Mouse (Mus musculus) spleen, embryonic (tissue): Measurements from ENCODE around the gene Rimkla.

Source experiments
- CTCF ChIA-PET: fragments of 350-600 bp; sonication (Branson Sonifier 250); formaldehyde crosslinking; loops from one replicate; lab custom pipeline; 2022; lab: Charles Lee

Gene Rimkla

DNA sequence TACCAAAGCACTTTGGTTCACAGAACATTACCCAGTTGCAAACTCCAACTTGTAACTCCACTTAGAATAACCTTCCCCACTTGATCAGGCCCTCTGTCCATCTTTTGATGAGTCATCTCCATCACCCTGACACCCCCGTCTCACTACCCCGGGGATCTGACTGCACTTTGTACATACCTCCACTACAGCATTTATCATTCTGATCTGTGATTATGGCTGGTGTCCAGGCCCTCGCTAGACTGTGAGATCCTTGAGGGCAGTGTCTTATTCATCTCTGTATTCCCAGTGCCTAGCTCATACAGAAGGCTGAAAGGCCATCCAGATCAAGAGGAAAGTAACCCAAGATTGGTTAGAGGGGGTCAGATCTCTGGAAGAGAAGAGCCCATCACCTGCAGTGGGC lies 71.2 kb downstream of the Rimkla start:
- CTCF ChIA-PET, result interaction anchor here (0.6 kb wide), 1 partner anchor 1808 kb away, joined by 3 read pairs; no protein-coding TSS in a partner anchor

DNA sequence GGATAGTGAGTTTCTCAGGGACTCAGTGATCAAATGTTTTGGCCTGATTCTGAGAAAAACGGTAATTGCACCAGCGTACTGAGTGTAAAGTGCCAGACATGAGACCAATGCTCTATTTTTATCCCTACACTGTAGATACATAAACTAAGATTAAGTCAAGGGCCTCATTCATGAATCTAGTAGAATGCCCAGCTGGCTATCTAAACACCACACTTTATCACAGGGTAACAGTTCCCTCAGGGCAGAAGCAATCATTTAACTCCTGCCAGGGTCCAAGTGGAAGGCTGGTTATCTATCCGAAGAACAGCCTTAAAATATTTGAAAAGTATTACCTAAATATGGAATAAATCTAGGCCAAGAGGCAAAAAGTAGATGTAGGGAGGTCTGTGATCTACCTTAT lies 74.5 kb downstream of the Rimkla start:
- CTCF ChIA-PET, result no interaction called here

DNA sequence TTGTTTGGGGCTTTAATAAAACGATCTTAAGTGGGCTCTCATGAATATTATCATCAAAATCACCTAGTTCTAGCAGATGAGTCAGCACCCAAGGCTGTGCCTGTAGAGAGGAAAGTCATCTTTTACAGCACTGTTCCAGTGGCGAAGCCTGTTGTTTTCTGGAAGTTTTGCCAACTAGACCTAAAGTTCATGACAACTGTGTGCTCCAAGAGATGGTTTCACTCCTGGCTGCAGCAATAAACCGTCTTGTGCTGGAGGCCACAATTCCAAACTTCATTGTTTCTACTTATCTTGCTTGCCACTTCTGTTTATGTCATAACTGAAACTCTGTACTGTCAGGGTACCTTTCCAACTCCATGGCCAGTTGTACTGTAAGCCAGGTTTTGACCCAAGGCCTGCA lies 75.2 kb downstream of the Rimkla start:
- CTCF ChIA-PET, result no interaction called here
